Comparison of ENCODE assay signal across 7 mouse cellular contexts in genomic region chr17:87531411-87532157, GRCm38 (mm10).
DNase-seq lines count a peak whose midpoint lies in the region; ATAC-seq and TF ChIP-seq lines count a peak whose summit lies in the region.

No protein-coding gene starts in this region.

- H3K4me2 ChIP-seq in hindbrain, embryonic 16.5 days (ENCODE audit: low read length) = peak overlapping the region; percentile 75
- peak overlapping the region; percentile 89 for H3K4me2 ChIP-seq in liver, embryonic 11.5 days
- H3K4me2 ChIP-seq in midbrain, postnatal 0 days (ENCODE audit: low read depth, low read length, poor library complexity, severe bottlenecking) = peak overlapping the region; percentile 65

- H3K27me3 ChIP-seq in hindbrain, embryonic 16.5 days (replicated peaks; ENCODE audit: control insufficient read depth, insufficient read depth, low read length) = no peaks in the 10 kb centered on the region
- no peaks in the 10 kb centered on the region for H3K27me3 ChIP-seq in liver, embryonic 11.5 days (replicated peaks; ENCODE audit: control insufficient read depth, insufficient read depth, low read length)
- no peaks in the 10 kb centered on the region for H3K27me3 ChIP-seq in midbrain, postnatal 0 days (ENCODE audit: insufficient read depth, low read length)

- 3% methylated on average over 21 of the region's 21 CpGs for WGBS in hindbrain, embryonic 16.5 days
- 6% methylated on average over 21 of the region's 21 CpGs for whole genome bisulfite sequencing in liver, embryonic 11.5 days
- WGBS in midbrain, postnatal 0 days = 4% methylated on average over 21 of the region's 21 CpGs

- 0 out of 2 replicates have a peak, but pooled peaks have one; percentile 7 for ATAC-seq in hindbrain, embryonic 16.5 days
- ATAC-seq in liver, embryonic 11.5 days (replicated peaks; ENCODE audit: low FRiP score) = peak; percentile 20
- ATAC-seq in midbrain, postnatal 0 days (ENCODE audit: low FRiP score) = no peak

- peak; percentile 49 for DNase-seq in MN1 (ENCODE audit: low spot score)
- DNase-seq in adrenal gland, postnatal 36 days = peak; percentile 71 to 74
- DNase-seq in gastrocnemius, adult 8-10 months (ENCODE audit: low spot score in 2 of 2) = peak; percentile 31 to 35
- peak; percentile 60 for DNase-seq in liver, embryonic 11.5 days (ENCODE audit: low spot score)
- no peak for DNase-seq in midbrain, postnatal 0 days (ENCODE audit: low spot score)
- no peak for DNase-seq in layer of hippocampus, adult 8-10 months (ENCODE audit: low spot score in 2 of 2)

- TF ChIP-seq CTCF in midbrain, postnatal 0 days (IDR thresholded peaks at IDR 0.05) = no peak

- H3K4me1 ChIP-seq in hindbrain, embryonic 16.5 days (ENCODE audit: control insufficient read depth, insufficient read depth, low read depth, low read length) = peaks cover 16% of the 10 kb centered on the region
- H3K4me1 ChIP-seq in liver, embryonic 11.5 days (replicated peaks; ENCODE audit: control insufficient read depth, insufficient read depth, low read length) = peaks cover 30% of the 10 kb centered on the region
- H3K4me1 ChIP-seq in midbrain, postnatal 0 days (ENCODE audit: insufficient read depth, low read length) = peaks cover 13% of the 10 kb centered on the region; the same call in 1 of the 2 replicates

- H3K27ac ChIP-seq in hindbrain, embryonic 16.5 days (ENCODE audit: low read depth, low read length) = peak overlapping the region; percentile 44; the same call in 1 of the 2 replicates
- peak overlapping the region; percentile 40; the same call in 1 of the 2 replicates for H3K27ac ChIP-seq in liver, embryonic 11.5 days (ENCODE audit: low read depth, low read length)
- no peak overlapping the region for H3K27ac ChIP-seq in midbrain, postnatal 0 days (ENCODE audit: low read depth, low read length)

- H3K36me3 ChIP-seq in hindbrain, embryonic 16.5 days (ENCODE audit: control insufficient read depth, insufficient read depth, low read length) = no peaks in the 10 kb centered on the region
- H3K36me3 ChIP-seq in liver, embryonic 11.5 days (ENCODE audit: control insufficient read depth, insufficient read depth, low read length) = no peaks in the 10 kb centered on the region
- H3K36me3 ChIP-seq in midbrain, postnatal 0 days (ENCODE audit: insufficient read depth, low read length) = no peaks in the 10 kb centered on the region

- H3K9me3 ChIP-seq in hindbrain, embryonic 16.5 days (ENCODE audit: control insufficient read depth, low read length) = no peaks in the 10 kb centered on the region
- H3K9me3 ChIP-seq in liver, embryonic 11.5 days (ENCODE audit: control insufficient read depth, low read length) = no peaks in the 10 kb centered on the region
- H3K9me3 ChIP-seq in midbrain, postnatal 0 days (ENCODE audit: low read length) = no peaks in the 10 kb centered on the region

- peak overlapping the region; percentile 45 for H3K4me3 ChIP-seq in hindbrain, embryonic 16.5 days (ENCODE audit: low read length)
- peak overlapping the region; percentile 48 for H3K4me3 ChIP-seq in liver, embryonic 11.5 days (ENCODE audit: low read depth, low read length)
- peak overlapping the region; percentile 32; the same call in 1 of the 2 replicates for H3K4me3 ChIP-seq in midbrain, postnatal 0 days (ENCODE audit: low read depth, low read length)

- peak overlapping the region; percentile 54 for H3K9ac ChIP-seq in hindbrain, embryonic 16.5 days (ENCODE audit: low read depth, low read length)
- peak overlapping the region; percentile 1 for H3K9ac ChIP-seq in liver, embryonic 11.5 days (ENCODE audit: low read depth, low read length)
- 0 out of 2 replicates have a peak overlapping the region, but pooled peaks have one; percentile 24 for H3K9ac ChIP-seq in midbrain, postnatal 0 days (replicated peaks; ENCODE audit: low read length, poor library complexity, severe bottlenecking)

Comparison
In these comparisons a context has a peak if more than half of its experiments do, and no peak if none do; other contexts are left out.
1. DNase-seq: peak in MN1 (single experiment), adrenal gland, postnatal 36 days (2 of 2), gastrocnemius, adult 8-10 months (2 of 2) and liver, embryonic 11.5 days (single experiment); none in midbrain, postnatal 0 days (single experiment) and layer of hippocampus, adult 8-10 months (0 of 2).
2. H3K9ac ChIP-seq: peak in every context shown above with its lines; median percentile 54 in hindbrain, embryonic 16.5 days; 24 in midbrain, postnatal 0 days; 1 in liver, embryonic 11.5 days.
3. Peak in every context shown above with its lines, with median percentiles within 50 percentile points of each other: H3K4me2 ChIP-seq and H3K4me3 ChIP-seq.